19 mouse cellular contexts compared by ENCODE assay signal in genomic region chr2:102507633-102508032, GRCm38 (mm10). TPM values are rescaled to one million over a fixed set of nuclear protein-coding genes. Genes with fewer than 3 reads are reported as not detected.
DNase-seq lines count a peak whose midpoint lies in the region; ATAC-seq and TF ChIP-seq lines count a peak whose summit lies in the region.
"Had no signal": no experiment of that assay in that cellular context is flagged by ENCODE, and none has a peak within 500 bp of the region (broad histone marks: within the 10 kb centered on the region; RNA-seq: fewer than 3 reads in every experiment).

No protein-coding gene starts in this region.

- ATAC-seq in embryonic facial prominence, embryonic 14.5 days (ENCODE audit: low read depth): no peak
- no peak for ATAC-seq in hindbrain, postnatal 0 days
- ATAC-seq: hindbrain, embryonic 16.5 days had no signal

- H3K9ac ChIP-seq in embryonic facial prominence, embryonic 14.5 days (ENCODE audit: low read depth, low read length): no peak overlapping the region
- no peak overlapping the region for H3K9ac ChIP-seq in heart, adult 2 months (ENCODE audit: low read depth, low read length)
- H3K9ac ChIP-seq in hindbrain, postnatal 0 days (replicated peaks; ENCODE audit: low read length): no peak overlapping the region
- H3K9ac ChIP-seq: lung, embryonic 15.5 days had no signal

- intact Hi-C loops in heart, adult 2 months (cut with DNase I): no loop called here

- no peaks in the 10 kb centered on the region for H3K36me3 ChIP-seq in embryonic facial prominence, embryonic 14.5 days (ENCODE audit: control insufficient read depth, insufficient read depth, low read length)
- no peaks in the 10 kb centered on the region for H3K36me3 ChIP-seq in embryonic facial prominence, embryonic 10.5 days (replicated peaks)
- H3K36me3 ChIP-seq in heart, adult 2 months (ENCODE audit: control insufficient read depth, insufficient read depth, low read length): no peaks in the 10 kb centered on the region
- H3K36me3 ChIP-seq in hindbrain, postnatal 0 days (ENCODE audit: insufficient read depth, low read length): no peaks in the 10 kb centered on the region
- H3K36me3 ChIP-seq: lung, embryonic 15.5 days had no signal

- no peak overlapping the region for H3K4me2 ChIP-seq in embryonic facial prominence, embryonic 14.5 days (ENCODE audit: low read depth, low read length)
- no peak overlapping the region for H3K4me2 ChIP-seq in hindbrain, postnatal 0 days (ENCODE audit: low read depth, low read length)
- H3K4me2 ChIP-seq: liver, embryonic 11.5 days; lung, embryonic 15.5 days had no signal

- no peaks in the 10 kb centered on the region for H3K79me2 ChIP-seq in heart, adult 2 months (replicated peaks; ENCODE audit: control insufficient read depth, insufficient read depth, low read length)

- no peak for TF ChIP-seq CTCF in heart, adult 2 months (IDR thresholded peaks at IDR 0.05)
- TF ChIP-seq CTCF in hindbrain, postnatal 0 days (IDR thresholded peaks at IDR 0.05; ENCODE audit: low read depth): no peak

- peak; percentile 30 for DNase-seq in embryonic facial prominence, embryonic 14.5 days (ENCODE audit: low spot score)
- DNase-seq in embryonic facial prominence, embryonic 10.5 days (ENCODE audit: low spot score): no peak
- DNase-seq in heart, adult 9 months (ENCODE audit: low spot score in 2 of 2): peak; percentile 2 to 6
- DNase-seq in heart, adult 2 months: no peak
- DNase-seq in lung, postnatal 25 days (ENCODE audit: low spot score): peak; percentile 3
- DNase-seq in lung, postnatal 36 days: no peak
- DNase-seq in hindbrain, postnatal 0 days (ENCODE audit: low spot score): no peak
- DNase-seq in testis, postnatal 10 days (ENCODE audit: low spot score): no peak
- DNase-seq: adrenal gland, postnatal 10 days; cerebellum, adult 18-20 months; cerebellum, postnatal 36 days; heart, postnatal 14 days; kidney, adult 8-10 months; right cerebral cortex, postnatal 14 days; thymus, postnatal 14 days had no signal

- H3K9me3 ChIP-seq in embryonic facial prominence, embryonic 14.5 days (ENCODE audit: control insufficient read depth, low read length): no peaks in the 10 kb centered on the region
- no peaks in the 10 kb centered on the region for H3K9me3 ChIP-seq in embryonic facial prominence, embryonic 10.5 days
- H3K9me3 ChIP-seq in hindbrain, postnatal 0 days (ENCODE audit: low read length): no peaks in the 10 kb centered on the region
- H3K9me3 ChIP-seq: lung, embryonic 15.5 days had no signal

- 55% methylated on average over 4 of the region's 4 CpGs for WGBS in embryonic facial prominence, embryonic 14.5 days
- WGBS in embryonic facial prominence, embryonic 10.5 days: 82% methylated on average over 4 of the region's 4 CpGs
- 26% methylated on average over 4 of the region's 4 CpGs for WGBS in heart, adult 2 months
- WGBS in hindbrain, postnatal 0 days: 44% methylated on average over 4 of the region's 4 CpGs

- H3K27me3 ChIP-seq in embryonic facial prominence, embryonic 14.5 days (replicated peaks; ENCODE audit: control insufficient read depth, insufficient read depth, low read length): no peaks in the 10 kb centered on the region
- H3K27me3 ChIP-seq in embryonic facial prominence, embryonic 10.5 days (replicated peaks; ENCODE audit: low read depth, poor library complexity, severe bottlenecking): no peaks in the 10 kb centered on the region
- H3K27me3 ChIP-seq in heart, adult 2 months (ENCODE audit: control insufficient read depth, insufficient read depth, low read length): no peaks in the 10 kb centered on the region
- H3K27me3 ChIP-seq in hindbrain, postnatal 0 days (ENCODE audit: insufficient read depth, low read length): no peaks in the 10 kb centered on the region
- H3K27me3 ChIP-seq: CH12.LX; lung, embryonic 15.5 days had no signal

- H3K4me3 ChIP-seq in embryonic facial prominence, embryonic 14.5 days (ENCODE audit: low read depth, low read length): no peak overlapping the region
- no peak overlapping the region for H3K4me3 ChIP-seq in embryonic facial prominence, embryonic 10.5 days
- H3K4me3 ChIP-seq in heart, adult 2 months: no peak overlapping the region
- H3K4me3 ChIP-seq in hindbrain, postnatal 0 days (ENCODE audit: low read length): no peak overlapping the region
- H3K4me3 ChIP-seq: lung, embryonic 15.5 days had no signal

- TF ChIP-seq POLR2A in heart, adult 2 months (IDR thresholded peaks at IDR 0.05; ENCODE audit: insufficient read depth, low read depth, low read length): no peak

- H3K27ac ChIP-seq in embryonic facial prominence, embryonic 14.5 days (replicated peaks; ENCODE audit: low read depth, low read length): no peak overlapping the region
- no peak overlapping the region for H3K27ac ChIP-seq in embryonic facial prominence, embryonic 10.5 days (replicated peaks)
- no peak overlapping the region for H3K27ac ChIP-seq in heart, adult 2 months
- H3K27ac ChIP-seq in hindbrain, postnatal 0 days: no peak overlapping the region
- H3K27ac ChIP-seq: lung, embryonic 15.5 days had no signal

- no peaks in the 10 kb centered on the region for H3K4me1 ChIP-seq in embryonic facial prominence, embryonic 14.5 days (ENCODE audit: control insufficient read depth, insufficient read depth, low read length)
- H3K4me1 ChIP-seq in embryonic facial prominence, embryonic 10.5 days: no peaks in the 10 kb centered on the region
- no peaks in the 10 kb centered on the region for H3K4me1 ChIP-seq in heart, adult 2 months (ENCODE audit: control insufficient read depth, insufficient read depth, low read length)
- H3K4me1 ChIP-seq in hindbrain, postnatal 0 days (ENCODE audit: insufficient read depth, low read length): no peaks in the 10 kb centered on the region
- H3K4me1 ChIP-seq: lung, embryonic 15.5 days had no signal

- no peak for TF ChIP-seq EP300 in heart, adult 2 months (IDR thresholded peaks at IDR 0.05; ENCODE audit: insufficient read depth, low read depth, low read length)

RNA-seq across cellular contexts. Expression of gene Pamr1, which starts 42.2 kb away (rescaled TPM):
- polyA plus RNA-seq in embryonic facial prominence, embryonic 14.5 days (2014; fragmentation: Nextera tagmentation; extraction: Ambion mirVana): 34.2 and 49.4 TPM in 2 replicates
- 0.44 and 0.64 TPM in 2 replicates for polyA plus RNA-seq in embryonic facial prominence, embryonic 10.5 days (2016; fragmentation: Nextera tagmentation; extraction: Ambion mirVana)
- 1 to 10 TPM; 1.4 to 1.7 TPM for total RNA-seq in heart, adult 2 months (2021)
- polyA plus RNA-seq in heart, adult 2 months (2012; rRNA removed): 4.5 and 7.7 TPM in 2 replicates
- 13.2 and 16.0 TPM in 2 replicates for total RNA-seq in hindbrain, postnatal 0 days (2014; rRNA removed)
- 11.4 and 12.9 TPM in 2 replicates for polyA plus RNA-seq in hindbrain, postnatal 0 days (2015; fragmentation: Nextera tagmentation; extraction: Ambion mirVana)

RNA-seq across cellular contexts. Expression of gene Fjx1, which starts 55.3 kb away (rescaled TPM):
- 11.8 and 14.9 TPM in 2 replicates for polyA plus RNA-seq in embryonic facial prominence, embryonic 14.5 days (2014; fragmentation: Nextera tagmentation; extraction: Ambion mirVana)
- 9.9 and 10.4 TPM in 2 replicates for polyA plus RNA-seq in embryonic facial prominence, embryonic 10.5 days (2016; fragmentation: Nextera tagmentation; extraction: Ambion mirVana)
- under 1 TPM; 0.50 to 0.68 TPM for total RNA-seq in heart, adult 2 months (2021)
- polyA plus RNA-seq in heart, adult 2 months (2012; rRNA removed): 0.57 and 0.59 TPM in 2 replicates
- total RNA-seq in hindbrain, postnatal 0 days (2014; rRNA removed): 77.8 and 92.0 TPM in 2 replicates
- polyA plus RNA-seq in hindbrain, postnatal 0 days (2015; fragmentation: Nextera tagmentation; extraction: Ambion mirVana): 27.2 and 30.1 TPM in 2 replicates

Comparison
In these comparisons a context has a peak if more than half of its experiments do, and no peak if none do; other contexts are left out.
1. DNase-seq: peak in embryonic facial prominence, embryonic 14.5 days (single experiment), heart, adult 9 months (2 of 2) and lung, postnatal 25 days (single experiment); none in embryonic facial prominence, embryonic 10.5 days (single experiment), heart, adult 2 months (0 of 2), lung, postnatal 36 days (single experiment), hindbrain, postnatal 0 days (single experiment) and testis, postnatal 10 days (single experiment).